Mouse (Mus musculus) forebrain, postnatal 0 days (tissue): ENCODE data around the gene Ndufa13. TPM values are rescaled to one million over a fixed set of nuclear protein-coding genes. Genes with fewer than 3 reads are reported as not detected.

Experiments
- ATAC-seq: fragments of 200-750 bp; cut with Nextera tagmentation; 2 replicates; pipeline ENCODE4 v1.8.0; 2017; ENCODE audit warnings: mild to moderate bottlenecking, moderate library complexity
- DNase-seq: peaks from one replicate; pipeline ENCODE4 v3.0.0-alpha.2; 2015
- H3K27ac ChIP-seq: fragments of 300-500 bp; sonication (generic); 2 replicates; pipeline ENCODE4 v1.5.1; 2014; ENCODE audit warnings: low read depth, mild to moderate bottlenecking, antibody characterized with exemption, low read length, moderate library complexity, mixed read lengths
- H3K27me3 ChIP-seq: fragments of 300-500 bp; sonication (generic); 2 replicates; pipeline ENCODE4 v1.6.1; 2014; ENCODE audit warnings: mild to moderate bottlenecking, low read length, mixed read lengths; ENCODE audit not compliant: insufficient read depth
- H3K36me3 ChIP-seq: fragments of 300-500 bp; sonication (generic); 2 replicates; pipeline ENCODE4 v1.6.1; 2014; ENCODE audit warnings: mild to moderate bottlenecking, moderate library complexity; ENCODE audit not compliant: insufficient read depth
- H3K4me1 ChIP-seq: fragments of 300-500 bp; sonication (generic); 2 replicates; pipeline ENCODE4 v1.6.1; 2014; ENCODE audit warnings: antibody characterized with exemption; ENCODE audit not compliant: insufficient read depth
- H3K4me2 ChIP-seq: fragments of 300-500 bp; sonication (generic); 2 replicates; pipeline ENCODE4 v1.6.1; 2014; ENCODE audit warnings: low read depth, mild to moderate bottlenecking, moderate library complexity
- H3K4me3 ChIP-seq: fragments of 300-500 bp; sonication (generic); 2 replicates; pipeline ENCODE4 v1.5.1; 2014; ENCODE audit warnings: low read depth, low read length, mixed read lengths
- H3K9ac ChIP-seq: fragments of 300-500 bp; sonication (generic); 2 replicates; pipeline ENCODE4 v1.6.1; 2014; ENCODE audit warnings: mild to moderate bottlenecking
- H3K9me3 ChIP-seq: fragments of 300-500 bp; sonication (generic); 2 replicates; pipeline ENCODE4 v1.6.1; 2016; ENCODE audit warnings: low read length
- CTCF ChIP-seq: sonication (generic); IDR thresholded peaks from 2 replicates; pipeline ENCODE4 v1.5.1; 2016; ENCODE audit warnings: antibody characterized with exemption, control low read depth, low read depth
- WGBS: fragments of 180-500 bp; shearing (Covaris S2); extraction: QIAGEN DNeasy Blood & Tissue Kit; methylation state at CpG from one replicate; pipeline ENCODE4 v1.1.7; 2014; 5-methylcytosine and 5-hydroxymethylcytosine counted together
- polyA plus RNA-seq: library from polyadenylated mRNA; unstranded; fragments of >200 nt; fragmentation: Nextera tagmentation; extraction: Ambion mirVana; gene quantifications from 2 replicates; pipeline ENCODE4 v1.2.1, GENCODE M21; 2015
- total RNA-seq: library from RNA; depleted of rRNA; stranded (reverse); fragments of >200 nt; gene quantifications from 2 replicates; pipeline ENCODE4 v1.2.3, GENCODE M21; 2014

The Ndufa13 gene
- total and polyA plus RNA-seq, 2 experiments from 2014 or later, result 90.7 to 209 TPM

DNA sequence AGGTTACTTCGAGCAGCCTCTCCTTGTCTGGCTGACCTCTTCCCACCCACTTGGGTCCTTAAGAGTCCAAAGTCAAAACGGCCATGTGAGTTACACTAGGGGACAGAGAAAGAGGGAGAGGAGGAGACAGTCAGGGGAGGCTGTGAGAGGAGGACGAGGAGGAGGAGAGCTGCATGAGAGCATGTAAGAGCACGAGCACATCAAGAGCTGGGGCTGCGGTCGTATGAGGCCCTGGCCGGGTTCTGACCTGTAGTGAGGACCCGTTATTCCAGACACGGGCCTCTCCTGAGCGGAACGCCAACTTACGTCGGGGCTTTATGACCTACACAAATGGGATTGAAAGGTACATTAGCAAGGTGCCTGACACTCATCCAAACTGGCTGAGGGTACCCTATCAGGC is 9.6 kb upstream of the Ndufa13 start:
- Histone ChIP-seq H3K9ac (no peak overlapping the region), H3K27ac (no peak overlapping the region), H3K9me3 (no peaks in the 10 kb centered on the region), H3K4me3 (no peak overlapping the region), H3K4me2 (no peak overlapping the region), H3K27me3 (no peaks in the 10 kb centered on the region), H3K36me3 (peaks cover 66% of the 10 kb centered on the region), H3K4me1 (no peaks in the 10 kb centered on the region)
- ATAC-seq (no peak), DNase-seq (no peak)
- WGBS, result 89% methylated on average over 13 of the region's 13 CpGs
- no peak for TF ChIP-seq CTCF

DNA sequence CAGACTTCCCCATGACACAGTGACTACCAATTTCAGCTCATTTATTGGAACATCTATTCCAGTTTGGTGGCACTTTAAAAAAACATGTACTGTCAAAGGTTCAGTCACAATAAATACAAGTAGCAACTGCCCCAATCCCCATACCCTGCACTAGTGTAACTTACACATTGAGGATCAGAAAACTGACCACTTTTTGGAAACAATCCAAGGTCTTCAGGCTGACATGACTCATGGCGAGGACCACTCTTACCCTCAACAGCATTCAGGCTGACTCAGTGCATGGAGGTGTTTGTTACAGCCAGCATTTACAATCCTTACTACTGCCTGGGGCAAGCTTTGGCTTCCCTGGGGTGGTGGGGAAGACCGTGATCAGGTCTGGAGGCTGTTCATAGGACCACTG is 4.7 kb upstream of the Ndufa13 start:
- peaks cover 33% of the 10 kb centered on the region for H3K36me3 ChIP-seq
- no peak for ATAC-seq
- H3K9me3 ChIP-seq, result no peaks in the 10 kb centered on the region
- WGBS, result 88% methylated on average over 2 of the region's 2 CpGs
- TF ChIP-seq CTCF, result no peak
- no peak for DNase-seq
- H3K4me3 ChIP-seq, result no peak overlapping the region
- H3K4me2 ChIP-seq, result no peak overlapping the region
- H3K9ac ChIP-seq, result no peak overlapping the region
- H3K27ac ChIP-seq, result no peak overlapping the region
- H3K27me3 ChIP-seq, result no peaks in the 10 kb centered on the region
- peaks cover 11% of the 10 kb centered on the region; the same call in 1 of the 2 replicates for H3K4me1 ChIP-seq

DNA sequence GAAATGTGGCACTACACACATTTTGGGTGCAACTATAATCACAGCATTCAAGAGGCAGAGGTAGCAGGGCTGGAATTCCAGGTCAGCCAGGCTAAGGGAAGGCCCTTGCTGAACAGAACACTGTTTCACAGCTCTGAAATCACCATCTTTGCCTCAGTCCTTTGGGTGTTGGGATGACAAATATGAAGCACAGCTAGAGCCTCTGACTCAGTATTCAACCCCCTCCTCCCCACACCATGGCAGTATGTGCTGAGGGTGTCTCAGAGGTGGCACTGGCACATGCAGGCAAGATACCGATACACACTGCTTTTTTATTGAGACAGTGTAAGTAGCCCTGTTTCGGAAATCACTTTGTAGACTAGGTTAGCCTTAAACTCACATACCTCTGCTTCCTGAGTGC is 3.9 kb upstream of the Ndufa13 start:
- Histone ChIP-seq H3K4me2 (no peak overlapping the region), H3K4me1 (peaks cover 12% of the 10 kb centered on the region; the same call in 1 of the 2 replicates), H3K36me3 (peaks cover 26% of the 10 kb centered on the region), H3K9ac (no peak overlapping the region), H3K4me3 (no peak overlapping the region), H3K27me3 (no peaks in the 10 kb centered on the region), H3K27ac (no peak overlapping the region), H3K9me3 (no peaks in the 10 kb centered on the region)
- TF ChIP-seq CTCF, result no peak
- 88% methylated on average over 2 of the region's 2 CpGs for WGBS
- DNase-seq (no peak), ATAC-seq (no peak)

DNA sequence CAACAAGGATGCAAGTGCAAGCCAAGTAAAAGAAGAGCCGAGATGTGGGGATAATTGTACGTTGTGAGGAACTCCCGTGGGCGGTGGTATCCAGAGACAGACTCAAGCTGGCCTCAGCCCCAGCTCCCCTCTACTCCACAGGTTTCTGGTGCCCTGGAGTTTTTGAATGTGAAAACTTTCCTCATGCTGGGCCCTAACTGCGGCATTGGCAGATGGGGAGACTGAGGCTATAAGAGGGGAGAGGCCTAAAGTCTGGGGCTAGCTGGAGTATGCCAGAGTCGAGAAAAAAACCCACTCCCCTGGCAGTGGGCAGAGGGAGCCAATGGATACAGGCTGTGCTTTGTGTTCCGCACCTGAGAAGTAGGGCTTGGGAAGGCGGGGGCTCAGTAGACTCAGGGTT is 1.7 kb upstream of the Ndufa13 start:
- no peak for TF ChIP-seq CTCF
- H3K4me2 ChIP-seq, result no peak overlapping the region
- 80% methylated on average over 8 of the region's 8 CpGs for WGBS

DNA sequence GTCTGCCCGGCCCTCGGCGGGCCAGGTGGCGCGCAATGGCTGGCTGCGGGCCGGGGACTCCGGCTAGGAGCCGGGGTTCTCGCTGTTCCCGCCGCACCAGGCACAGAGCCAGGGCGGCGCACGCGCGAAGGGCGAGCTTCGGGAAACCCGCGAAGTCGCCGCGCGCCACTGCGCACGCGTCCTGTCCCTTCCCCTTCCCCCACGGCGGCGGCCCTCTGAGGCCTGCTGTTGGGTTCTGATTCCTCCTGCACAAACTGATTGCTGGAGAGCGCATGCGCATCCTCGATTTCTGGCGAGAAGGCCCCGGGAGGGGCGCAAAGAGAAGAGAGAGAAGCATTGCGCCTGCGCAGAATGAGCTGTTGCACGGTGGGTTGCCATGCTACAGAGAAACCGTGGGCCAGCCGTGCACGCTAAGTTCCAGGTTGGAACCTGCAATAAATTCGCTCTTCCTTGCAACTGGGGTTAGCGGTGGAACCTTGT is 745 bp upstream of the Ndufa13 start:
- H3K4me2 ChIP-seq, result peak overlapping the region; percentile 86
- no peak for TF ChIP-seq CTCF
- peaks cover 21% of the 10 kb centered on the region; the same call in 1 of the 2 replicates for H3K4me1 ChIP-seq
- peaks cover 6% of the 10 kb centered on the region for H3K36me3 ChIP-seq
- no peaks in the 10 kb centered on the region for H3K27me3 ChIP-seq
- peak overlapping the region; percentile 92 for H3K27ac ChIP-seq
- DNase-seq, result peak; percentile 100
- peak; percentile 92 for ATAC-seq
- WGBS, result 3% methylated on average over 45 of the region's 45 CpGs
- H3K4me3 ChIP-seq, result peak overlapping the region; percentile 52
- no peaks in the 10 kb centered on the region for H3K9me3 ChIP-seq
- H3K9ac ChIP-seq, result peak overlapping the region; percentile 57

More for the DNA sequence above, 1.7 kb upstream of the Ndufa13 start:
- H3K36me3 ChIP-seq, result peaks cover 6% of the 10 kb centered on the region
- no peak for ATAC-seq
- no peak overlapping the region for H3K9ac ChIP-seq
- H3K4me1 ChIP-seq, result peaks cover 21% of the 10 kb centered on the region; the same call in 1 of the 2 replicates
- no peaks in the 10 kb centered on the region for H3K9me3 ChIP-seq
- H3K27me3 ChIP-seq, result no peaks in the 10 kb centered on the region
- no peak for DNase-seq
- no peak overlapping the region for H3K4me3 ChIP-seq
- no peak overlapping the region for H3K27ac ChIP-seq

DNA sequence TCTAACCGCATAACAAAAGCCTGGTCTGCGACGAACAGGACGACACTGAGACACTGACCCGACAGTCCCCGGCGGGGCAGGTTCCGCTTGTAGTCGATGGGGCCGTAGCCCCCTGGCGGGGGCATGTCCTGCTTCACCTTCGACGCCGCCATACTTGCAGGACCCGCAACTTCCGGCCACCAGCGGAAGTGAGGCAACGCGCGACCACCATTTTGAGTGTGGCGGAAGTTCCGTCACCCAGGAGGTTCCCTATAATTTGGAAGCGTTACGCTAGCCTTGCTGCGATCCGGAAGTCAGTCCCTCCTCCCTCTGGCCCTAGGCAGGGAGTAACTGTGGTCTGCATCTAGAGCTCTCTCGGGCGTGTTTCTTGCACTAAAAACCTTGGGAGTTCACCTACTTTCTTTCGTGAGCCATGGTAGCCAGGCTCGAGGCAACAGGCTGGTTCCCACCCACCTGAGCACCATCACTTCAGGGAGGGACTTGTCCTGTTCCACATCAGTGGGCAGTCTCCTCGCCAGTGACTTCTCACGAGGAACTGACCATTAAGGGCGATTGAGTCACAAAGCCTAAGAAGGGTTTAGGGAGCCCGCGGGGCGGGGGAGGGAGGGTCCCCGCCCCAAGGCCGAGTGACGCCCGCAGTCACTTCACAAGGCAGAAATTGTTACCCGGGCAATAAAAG is 735 bp downstream of the Ndufa13 start:
- peak; percentile 76 for TF ChIP-seq CTCF
- H3K4me2 ChIP-seq, result peak overlapping the region; percentile 86
- no peaks in the 10 kb centered on the region for H3K9me3 ChIP-seq
- H3K36me3 ChIP-seq, result no peaks in the 10 kb centered on the region
- peak overlapping the region; percentile 52 for H3K4me3 ChIP-seq
- peak overlapping the region; percentile 57 for H3K9ac ChIP-seq
- ATAC-seq (peak; percentile 78), DNase-seq (peak; percentile 96)
- peak overlapping the region; percentile 92 for H3K27ac ChIP-seq
- H3K4me1 ChIP-seq, result peaks cover 21% of the 10 kb centered on the region; the same call in 1 of the 2 replicates
- no peaks in the 10 kb centered on the region for H3K27me3 ChIP-seq
- 3% methylated on average over 41 of the region's 41 CpGs for WGBS

DNA sequence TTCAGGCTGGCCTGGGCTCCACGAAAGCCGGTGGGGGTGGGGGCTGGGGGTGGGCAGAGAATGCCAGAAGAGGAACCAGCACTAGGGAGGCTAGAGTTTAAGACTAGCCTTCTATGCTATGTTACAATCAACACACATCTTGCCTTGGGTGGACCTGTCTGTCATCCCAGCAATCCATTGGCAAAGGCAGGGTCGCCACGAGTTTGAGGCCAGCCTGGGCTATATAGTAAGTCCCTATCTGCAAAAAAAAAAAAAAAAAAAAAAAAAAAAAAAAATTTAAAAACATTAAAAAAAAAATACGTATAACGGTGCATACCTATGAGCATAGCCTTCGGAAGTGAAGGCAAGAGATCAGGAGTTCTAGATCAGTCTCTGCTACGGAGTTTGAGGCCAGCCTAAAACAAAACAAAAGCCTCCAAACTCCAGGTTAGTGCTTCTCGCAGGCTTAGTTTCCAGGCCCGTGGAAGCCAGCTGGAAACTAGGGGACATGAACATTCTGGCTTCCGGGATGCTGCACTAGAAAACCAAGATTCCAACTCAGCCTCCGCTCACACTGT is 1.4 kb downstream of the Ndufa13 start:
- Histone ChIP-seq H3K4me3 (peak overlapping the region; percentile 52), H3K4me2 (peak overlapping the region; percentile 86), H3K4me1 (peaks cover 21% of the 10 kb centered on the region; the same call in 1 of the 2 replicates), H3K9ac (peak overlapping the region; percentile 57), H3K27ac (peak overlapping the region; percentile 92), H3K36me3 (0 out of 2 replicates have a peak, but pooled peaks cover 2% of the 10 kb centered on the region), H3K9me3 (no peaks in the 10 kb centered on the region), H3K27me3 (no peaks in the 10 kb centered on the region)
- DNase-seq, result no peak
- TF ChIP-seq CTCF, result no peak
- peak; percentile 27 for ATAC-seq
- WGBS, result 20% methylated on average over 12 of the region's 12 CpGs
